Mouse (Mus musculus) bone marrow macrophage, adult 2 months (primary cell): ENCODE data around the gene Zfp341. TPM values are rescaled to one million over a fixed set of nuclear protein-coding genes. Genes with fewer than 3 reads are reported as not detected.

ENCODE experiments used
- H3K27ac ChIP-seq: 2 replicates; pipeline ENCODE4 v1.5.1; 2012; ENCODE audit warnings: low read depth, low read length; ENCODE audit not compliant: insufficient read depth
- H3K4me1 ChIP-seq: 2 replicates; pipeline ENCODE4 v1.6.1; 2012; ENCODE audit warnings: low read length; ENCODE audit not compliant: control insufficient read depth, insufficient read depth
- H3K4me3 ChIP-seq: 2 replicates; pipeline ENCODE4 v1.5.1; 2012; ENCODE audit warnings: mild to moderate bottlenecking, low read length, moderate library complexity; ENCODE audit not compliant: insufficient read depth
- CTCF ChIP-seq: IDR thresholded peaks from 2 replicates; pipeline ENCODE4 v1.5.1; 2012; ENCODE audit warnings: low read depth, mild to moderate bottlenecking, low read length, moderate library complexity
- POLR2A ChIP-seq: IDR thresholded peaks from 2 replicates; pipeline ENCODE4 v1.6.1; 2012; ENCODE audit warnings: mild to moderate bottlenecking, low read depth, low read length, borderline replicate concordance
- polyA plus RNA-seq: library from polyadenylated mRNA; stranded (reverse); fragments of >200 nt; gene quantifications from 2 replicates; pipeline ENCODE4 v1.2.4, GENCODE M21; 2012; ENCODE audit not compliant: missing spikeins, insufficient read depth, insufficient read length

The Zfp341 gene
- polyA plus RNA-seq, 1 experiment = 2.4 TPM

DNA sequence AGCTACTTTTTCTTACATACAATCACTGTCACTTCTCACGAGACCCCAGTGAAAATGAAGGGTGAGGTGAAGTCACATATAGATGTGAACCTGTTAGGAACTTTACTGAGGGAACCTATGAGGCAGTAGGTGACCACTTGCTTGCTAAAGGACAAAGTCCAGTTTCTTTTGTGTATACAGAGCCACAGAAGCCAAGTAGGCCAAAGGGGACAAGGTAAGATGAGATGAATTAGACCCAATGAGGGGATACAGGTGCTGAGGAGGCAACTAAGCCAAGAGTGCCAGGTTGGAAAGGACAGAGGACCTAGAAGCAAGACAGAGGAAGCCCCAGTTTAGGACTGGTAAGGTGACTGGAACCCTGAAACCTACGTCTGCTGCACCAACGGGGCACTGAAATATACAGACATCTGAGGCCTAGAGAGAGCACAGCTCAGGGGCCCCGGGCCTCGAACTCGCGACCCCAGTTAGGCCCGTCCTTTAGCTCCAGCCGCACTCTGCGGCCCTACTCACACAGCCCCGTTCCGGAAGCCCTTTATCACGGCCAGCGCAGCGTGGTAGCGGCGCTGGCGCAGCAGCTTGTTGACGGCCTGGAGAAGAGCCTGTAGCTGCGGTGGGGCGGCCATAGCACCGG, 10.0 kb upstream of the Zfp341 start:
- TF ChIP-seq CTCF (no peak), POLR2A (no peak)
- Histone ChIP-seq H3K4me1 (peaks cover 11% of the 10 kb centered on the region), H3K27ac (peak overlapping the region; percentile 17; the same call in 1 of the 2 replicates)

DNA sequence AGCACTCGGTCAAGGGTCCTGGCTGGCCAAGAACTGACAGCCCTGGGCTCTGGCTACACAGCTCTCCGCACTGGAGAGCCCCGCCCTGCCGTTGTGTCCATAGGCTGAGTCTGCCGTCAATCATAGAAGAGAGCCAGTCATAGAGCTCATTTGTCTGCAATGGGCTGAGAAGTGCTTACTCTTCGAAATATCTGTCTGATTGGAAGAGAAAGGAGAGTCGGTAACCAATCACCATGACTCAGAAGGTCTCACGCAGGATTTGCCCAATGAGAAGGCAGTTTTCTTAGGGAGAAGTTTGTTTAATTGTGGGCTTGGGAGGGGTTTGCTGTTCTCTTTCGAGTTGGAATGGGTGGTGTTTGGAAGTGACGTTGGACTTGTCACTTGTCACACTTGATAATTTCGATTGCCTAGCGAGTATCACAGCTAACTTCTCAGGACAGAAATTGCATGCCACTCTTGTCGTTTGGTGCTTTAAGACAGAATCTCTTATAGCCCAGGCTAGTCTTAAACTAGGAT, 9.4 kb upstream of the Zfp341 start, which contains the start of gene Pxmp4:
Pxmp4 (minus strand) TSS at position 71 of the 516 bp plus-strand sequence.
- TF ChIP-seq CTCF (no peak), POLR2A (no peak)
- Histone ChIP-seq H3K27ac (peak within 1 kb of the TSS; percentile 17), H3K4me3 (peak within 1 kb of the TSS; percentile 76), H3K4me1 (peaks cover 10% of the 10 kb centered on the region)

More for the DNA sequence above, 10.0 kb upstream of the Zfp341 start:
- H3K4me3 ChIP-seq = peak overlapping the region; percentile 76

DNA sequence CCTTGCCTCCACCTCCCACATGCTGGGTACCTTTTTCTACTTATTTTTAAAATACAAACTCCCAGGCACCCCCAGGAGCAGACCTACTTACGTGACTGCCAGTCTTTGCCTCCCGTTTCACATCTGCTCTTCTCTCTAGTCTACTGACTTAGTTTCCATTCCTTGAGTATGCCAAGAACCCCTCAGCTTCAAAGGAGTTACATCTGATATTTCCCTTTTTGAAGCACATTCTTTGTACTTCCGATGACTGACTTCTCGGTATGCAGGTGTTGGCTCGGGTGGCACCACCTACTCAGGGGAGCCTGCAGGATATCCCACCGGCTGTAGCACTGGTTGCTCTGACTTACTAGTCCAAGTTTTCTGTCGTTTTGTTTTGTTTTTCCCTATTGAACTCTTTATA, 8.9 kb upstream of the Zfp341 start:
- TF ChIP-seq CTCF (no peak), POLR2A (no peak)
- Histone ChIP-seq H3K4me3 (peak overlapping the region; percentile 49), H3K27ac (peak overlapping the region; percentile 9; the same call in 1 of the 2 replicates), H3K4me1 (peaks cover 10% of the 10 kb centered on the region)

DNA sequence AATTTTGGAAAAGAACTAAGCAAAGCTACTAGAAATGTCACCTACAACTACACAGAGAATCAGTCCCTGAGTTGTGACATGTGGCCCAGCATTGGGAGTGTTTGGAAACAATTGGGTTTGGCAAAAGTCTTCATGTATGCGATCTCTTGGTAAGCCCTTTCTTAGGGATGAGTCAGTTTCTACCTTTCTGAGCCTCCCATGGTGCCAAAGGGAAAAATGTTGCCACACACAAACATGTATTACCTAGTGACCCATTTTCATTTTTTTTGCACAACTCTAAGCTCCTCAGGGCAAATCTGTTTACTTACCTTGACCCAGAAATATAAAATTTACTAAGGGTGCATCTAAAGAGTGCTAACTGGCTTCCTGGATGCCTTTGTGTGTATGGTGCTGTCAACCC, 6.1 kb upstream of the Zfp341 start:
- H3K4me3 ChIP-seq = no peak overlapping the region
- no peak overlapping the region for H3K27ac ChIP-seq
- no peak for TF ChIP-seq CTCF
- TF ChIP-seq POLR2A = no peak
- peaks cover 6% of the 10 kb centered on the region; the same call in 1 of the 2 replicates for H3K4me1 ChIP-seq

DNA sequence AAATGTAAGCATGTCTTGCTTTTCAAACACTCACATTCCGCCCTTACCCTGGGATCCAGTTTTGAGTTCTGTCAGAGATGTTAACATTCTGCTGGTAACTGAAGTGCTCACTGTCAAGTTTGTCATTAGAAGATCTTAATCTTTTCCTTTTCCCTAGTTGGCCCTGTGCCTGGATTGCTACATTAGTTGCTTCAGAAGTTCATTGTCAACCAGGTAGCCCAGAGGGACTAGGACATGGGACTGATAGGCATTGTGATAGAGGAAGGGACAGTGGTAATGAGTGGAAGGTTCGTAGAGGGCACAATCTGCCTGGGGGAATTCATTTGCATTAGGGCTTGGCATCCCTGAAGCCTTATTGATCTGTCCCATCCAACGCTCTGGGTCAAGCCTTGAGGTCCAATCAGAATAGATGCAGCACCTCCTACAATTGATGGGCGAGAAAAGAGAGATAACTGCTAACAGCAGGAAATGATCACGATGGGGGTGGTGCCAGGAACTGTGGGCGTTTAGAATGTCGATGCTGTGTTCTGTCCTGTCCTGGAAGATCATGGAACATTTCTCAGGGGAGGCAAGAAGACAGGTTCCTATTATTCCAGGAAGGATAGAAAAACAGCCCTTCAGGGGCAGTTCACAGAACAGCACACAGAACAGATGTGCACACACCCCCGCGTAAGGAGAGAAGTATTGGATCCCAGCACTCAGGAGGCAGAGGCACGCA, 3.9 kb upstream of the Zfp341 start:
- TF ChIP-seq POLR2A (no peak), CTCF (no peak)
- peaks cover 10% of the 10 kb centered on the region for H3K4me1 ChIP-seq
- no peak overlapping the region for H3K4me3 ChIP-seq
- H3K27ac ChIP-seq = no peak overlapping the region

DNA sequence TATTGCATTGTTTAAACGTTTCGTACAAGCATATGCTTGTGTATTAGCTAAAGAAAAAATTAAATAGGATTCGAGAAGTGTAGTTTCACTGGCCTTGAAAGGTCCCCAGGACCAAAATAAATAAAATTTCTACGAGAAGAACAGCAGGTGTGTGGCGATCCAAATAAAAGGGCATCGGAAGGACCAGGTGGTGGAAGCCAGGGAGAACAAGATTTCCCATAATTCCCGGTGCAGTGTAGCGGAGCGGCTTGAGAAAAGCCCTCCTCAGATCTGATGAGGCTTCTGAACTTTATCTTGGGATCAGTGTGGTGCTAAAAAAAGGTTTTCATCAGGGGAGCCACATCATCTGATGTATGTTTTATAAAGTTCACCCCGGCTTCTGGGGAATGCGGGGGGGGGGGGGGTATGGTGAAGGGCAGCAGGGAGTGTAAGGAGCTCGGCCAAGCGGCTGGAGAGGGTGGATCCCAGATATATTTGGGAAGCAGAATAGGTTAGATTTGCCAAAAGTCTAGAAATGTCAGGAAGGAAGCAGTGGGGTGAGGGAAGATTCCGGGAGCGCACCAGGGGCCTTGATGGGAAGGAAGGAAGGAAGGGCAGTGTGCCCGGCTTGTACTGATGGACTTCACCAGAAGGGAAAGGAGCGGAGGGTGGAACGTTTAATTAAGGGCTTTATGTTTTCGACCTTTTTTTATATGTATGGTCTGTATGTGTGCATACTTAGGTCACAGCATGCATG, 1.9 kb downstream of the Zfp341 start:
- no peak for TF ChIP-seq POLR2A
- TF ChIP-seq CTCF = no peak
- no peak overlapping the region for H3K27ac ChIP-seq

DNA sequence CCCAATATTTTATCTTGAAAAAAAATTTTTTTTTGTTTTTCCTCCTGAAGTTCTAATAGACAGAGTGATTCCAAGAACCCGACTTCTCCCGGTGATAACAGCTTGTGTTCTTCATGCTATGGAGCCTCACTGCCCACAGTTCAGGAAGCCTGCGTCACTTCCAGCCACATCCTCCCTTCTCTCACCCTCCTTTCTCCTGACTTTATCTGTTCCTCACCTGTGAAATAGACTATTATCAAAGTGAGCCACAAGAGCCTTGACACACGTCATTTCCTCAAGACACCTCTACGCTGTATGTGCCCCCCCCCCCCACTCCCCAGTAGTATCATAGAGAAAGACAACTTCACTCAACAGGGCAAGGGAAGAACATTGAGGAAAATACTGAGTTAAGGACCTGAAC, 2.6 kb downstream of the Zfp341 start:
- Histone ChIP-seq H3K4me3 (no peak overlapping the region), H3K27ac (no peak overlapping the region), H3K4me1 (peaks cover 7% of the 10 kb centered on the region)
- TF ChIP-seq POLR2A (no peak), CTCF (no peak)

More for the DNA sequence above, 1.9 kb downstream of the Zfp341 start:
- H3K4me1 ChIP-seq = peaks cover 7% of the 10 kb centered on the region
- no peak overlapping the region for H3K4me3 ChIP-seq

DNA sequence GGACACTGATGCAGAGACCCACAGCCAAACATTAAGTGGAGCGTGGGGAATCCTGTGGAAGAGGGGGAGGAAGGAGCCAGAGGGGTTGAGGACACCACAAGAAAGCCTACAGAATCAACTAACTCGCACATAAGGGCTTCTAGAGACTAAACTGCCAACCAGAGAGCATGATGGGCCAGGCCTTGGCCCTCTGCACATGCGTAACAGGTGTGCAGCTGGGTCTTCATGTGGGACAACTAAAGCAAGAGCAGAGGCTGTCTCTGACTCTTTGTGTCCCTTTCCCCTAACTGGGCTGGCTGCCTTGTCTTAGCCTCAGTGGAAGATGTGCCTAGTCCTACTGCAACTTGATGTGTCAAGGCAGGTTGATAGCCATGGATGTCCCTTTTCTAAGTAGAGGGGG, 4.0 kb downstream of the Zfp341 start:
- H3K27ac ChIP-seq = no peak overlapping the region
- peaks cover 9% of the 10 kb centered on the region for H3K4me1 ChIP-seq
- no peak overlapping the region for H3K4me3 ChIP-seq
- TF ChIP-seq POLR2A = no peak
- no peak for TF ChIP-seq CTCF

DNA sequence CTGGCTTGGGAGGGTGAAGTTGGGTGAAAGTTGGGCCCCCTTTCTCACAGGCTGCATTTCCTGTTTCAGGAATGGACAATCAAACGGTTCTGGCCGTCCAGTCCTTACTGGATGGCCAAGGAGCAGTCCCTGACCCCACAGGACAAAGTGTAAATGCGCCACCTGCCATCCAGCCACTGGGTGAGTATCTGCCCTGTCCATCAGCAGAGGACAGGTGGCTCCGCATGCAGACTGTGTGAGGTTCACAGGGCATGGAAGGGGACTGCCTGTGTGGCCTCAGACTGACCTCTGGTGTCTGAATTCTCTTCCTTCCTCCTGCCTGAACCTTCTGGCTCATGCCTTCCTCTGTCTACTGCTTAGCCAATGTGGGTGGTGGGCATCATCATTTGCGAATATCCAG, 8.6 kb downstream of the Zfp341 start:
- Histone ChIP-seq H3K27ac (no peak overlapping the region), H3K4me1 (0 out of 2 replicates have a peak, but pooled peaks cover 2% of the 10 kb centered on the region), H3K4me3 (no peak overlapping the region)
- TF ChIP-seq CTCF = no peak
- no peak for TF ChIP-seq POLR2A
